Mouse (Mus musculus): ENCODE results near the gene Cypt14.
"Not testable (repeated sequence)": the region's sequence is repeated elsewhere in the genome, so short reads cannot be mapped to it uniquely, and the experiment has no call there.

Gene Cypt14

DNA sequence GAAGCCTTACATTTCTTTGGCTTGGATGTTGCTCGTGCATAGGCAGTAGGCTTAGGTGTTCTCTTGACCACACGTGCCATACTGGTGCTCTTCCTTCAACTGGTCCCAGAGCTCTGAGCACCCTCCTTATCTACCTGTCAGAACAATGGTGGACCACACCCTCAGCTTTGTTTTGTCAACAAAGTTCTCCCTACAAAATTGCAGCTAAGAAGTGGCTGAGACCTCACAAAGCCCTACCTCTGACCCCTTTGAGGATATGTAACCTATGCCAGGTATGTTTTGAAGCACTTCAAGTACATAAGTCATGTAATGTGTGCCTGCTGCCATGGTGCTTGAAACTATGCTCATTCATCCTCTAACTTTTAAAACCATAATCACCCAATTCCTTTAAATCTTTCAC, at the start of gene Cypt14:
Gene Cypt14, minus strand, starts transcription at position 101 of the 400 bp plus-strand sequence.
- DNase-seq (ENCODE audit: inconsistent ontology term), result not testable (repeated sequence)
